Mouse (Mus musculus) kidney, postnatal 25 days (tissue): ENCODE measurements around the gene 9130204L05Rik.

Source experiments
- DNase-seq, 2 experiments: peaks; one replicate each; pipeline ENCODE4 v3.0.0; 2021; ENCODE audit warnings: mixed read lengths in 2 of 2

The 9130204L05Rik gene

DNA sequence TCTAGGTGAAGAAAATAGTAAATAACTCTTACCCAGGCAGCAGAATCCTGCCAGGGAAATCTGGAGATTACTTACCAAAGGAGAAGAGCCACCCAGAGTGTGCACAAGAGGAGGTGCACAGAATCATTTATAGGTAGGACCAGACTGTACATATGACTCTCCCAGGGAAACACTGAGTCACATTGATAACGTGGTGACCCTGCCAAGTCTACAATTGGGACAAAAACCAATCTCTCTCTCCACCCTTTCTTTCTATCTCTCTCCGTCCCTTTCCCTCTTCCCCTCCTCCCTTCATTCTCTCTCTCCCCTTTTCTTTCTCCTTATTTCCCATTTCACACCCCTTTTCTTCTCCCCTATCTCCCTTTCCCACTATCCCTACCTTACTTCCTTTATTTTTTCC is at the start of gene 9130204L05Rik:
Gene 9130204L05Rik, minus strand, starts transcription at position 101 of the 400 bp plus-strand sequence.
- DNase-seq, result no peak

DNA sequence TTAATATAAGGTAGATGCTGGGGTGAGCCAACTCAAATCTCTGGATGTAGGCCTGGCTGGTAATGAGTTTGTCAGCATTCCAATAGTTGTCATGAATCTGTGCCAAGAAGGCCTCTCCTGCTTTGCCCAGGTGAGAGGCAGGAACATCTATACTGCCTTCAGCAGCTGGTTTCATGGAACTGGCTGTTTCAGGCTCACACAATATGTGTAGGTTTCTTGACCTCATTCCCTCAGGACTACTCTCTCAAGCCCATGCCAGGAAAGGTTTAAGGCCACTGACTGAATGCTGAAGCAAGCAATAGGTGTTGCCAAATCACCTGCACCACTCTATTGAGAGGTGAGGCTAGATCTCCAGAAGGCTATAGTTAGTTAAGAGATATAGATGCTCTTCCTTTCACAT is 18.1 kb upstream of the 9130204L05Rik start:
- DNase-seq, result peak in 1 of 2 experiments; percentile 22

DNA sequence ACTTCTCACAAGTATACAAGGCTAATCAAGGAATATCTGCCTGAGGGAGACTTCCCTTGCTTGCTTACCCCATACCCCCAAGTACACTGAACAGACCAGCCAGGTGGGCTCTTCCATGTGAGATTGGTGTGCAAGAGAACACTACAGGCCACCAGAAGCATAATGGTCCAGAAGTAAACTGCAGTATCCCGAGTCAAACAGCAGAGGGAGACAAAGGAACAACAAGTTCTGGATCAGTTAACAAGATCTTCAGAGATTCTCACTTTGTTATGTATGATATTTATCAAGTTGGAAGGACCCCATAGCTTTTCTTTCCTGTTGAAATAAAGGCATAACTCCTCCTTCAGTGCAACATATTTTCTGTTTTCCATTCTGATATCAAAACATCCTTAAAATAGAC is 31.4 kb downstream of the 9130204L05Rik start:
- DNase-seq, result no peak

DNA sequence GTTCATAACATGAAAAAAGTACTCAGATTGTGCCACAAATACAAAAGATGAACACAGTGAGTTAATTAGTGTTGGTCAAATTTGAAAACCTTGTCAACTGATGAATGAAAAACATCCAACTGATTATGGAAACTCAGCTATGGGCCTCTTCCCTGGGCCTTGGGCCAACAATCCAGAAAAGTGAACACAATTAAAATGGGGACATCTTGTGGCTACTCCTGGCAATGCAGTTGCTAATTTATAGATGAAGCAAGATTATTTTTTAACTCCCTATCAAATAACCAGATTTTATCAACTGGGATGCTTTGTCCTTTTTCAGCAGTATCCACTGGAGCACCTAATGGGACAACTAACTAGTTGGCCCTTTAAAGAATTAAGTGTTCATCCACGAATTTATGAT is 37.9 kb downstream of the 9130204L05Rik start:
- no peak for DNase-seq
